Mouse (Mus musculus) brain, embryonic 14.5 days (tissue): ENCODE results near the gene Gmds.

Experiments
- CTCF ChIP-seq: fragments of 200-500 bp; IDR thresholded peaks from 2 replicates; pipeline ENCODE4 v1.5.1; 2012; ENCODE audit warnings: inconsistent platforms, mild to moderate bottlenecking, moderate library complexity, borderline replicate concordance; ENCODE audit not compliant: insufficient read depth, insufficient read length; ENCODE audit errors: extremely low read depth
- POLR2A ChIP-seq: fragments of 200-500 bp; IDR thresholded peaks from 2 replicates; pipeline ENCODE4 v1.6.1; 2012; ENCODE audit warnings: mild to moderate bottlenecking, inconsistent platforms, borderline replicate concordance; ENCODE audit not compliant: poor library complexity, insufficient read depth, insufficient read length, severe bottlenecking; ENCODE audit errors: extremely low read depth

DNA sequence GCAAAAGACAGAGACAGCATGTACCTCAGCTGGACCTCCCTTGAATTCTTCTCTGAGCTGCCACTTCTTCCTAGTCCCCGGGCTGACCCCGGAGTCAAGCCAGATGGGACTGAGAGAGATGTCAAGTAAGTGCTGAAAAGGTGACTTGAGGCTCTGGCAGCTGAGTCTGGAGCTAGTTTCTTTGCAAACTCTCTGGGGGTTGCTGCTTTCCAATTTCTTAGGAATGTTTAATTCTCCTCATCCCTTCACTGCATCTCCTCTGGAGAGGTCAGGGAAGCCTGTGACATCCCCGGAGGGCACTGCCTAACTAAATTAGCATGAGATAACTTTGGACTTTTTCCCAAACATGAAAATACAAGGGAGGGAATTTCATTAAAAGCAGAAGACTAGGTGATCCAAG, 378.0 kb downstream of the Gmds start:
- TF ChIP-seq CTCF (no peak), POLR2A (no peak)
